Mouse (Mus musculus) liver, embryonic 12.5 days (tissue): Measurements from ENCODE around the gene Rpsa. TPM values are rescaled to one million over a fixed set of nuclear protein-coding genes. Genes with fewer than 3 reads are reported as not detected.

ENCODE experiments used
- ATAC-seq: fragments of 200-750 bp; cut with Nextera tagmentation; 2 replicates; pipeline ENCODE4 v1.8.0; 2017; ENCODE audit warnings: moderate number of reproducible peaks, mild to moderate bottlenecking, moderate library complexity
- H3K27ac ChIP-seq: fragments of 300-500 bp; sonication (generic); 2 replicates; pipeline ENCODE4 v1.5.1; 2016; ENCODE audit warnings: mild to moderate bottlenecking
- H3K27me3 ChIP-seq: fragments of 300-500 bp; sonication (generic); replicated peaks from 2 replicates; pipeline ENCODE4 v1.6.1; 2016; ENCODE audit warnings: mild to moderate bottlenecking, moderate library complexity
- H3K36me3 ChIP-seq: fragments of 300-500 bp; sonication (generic); 2 replicates; pipeline ENCODE4 v1.6.1; 2016; ENCODE audit warnings: mild to moderate bottlenecking, moderate library complexity
- H3K4me1 ChIP-seq: fragments of 300-500 bp; sonication (generic); 2 replicates; pipeline ENCODE4 v1.6.1; 2016
- H3K4me2 ChIP-seq: fragments of 300-500 bp; sonication (generic); 2 replicates; pipeline ENCODE4 v1.6.1; 2016; ENCODE audit warnings: mild to moderate bottlenecking, moderate library complexity
- H3K4me3 ChIP-seq: fragments of 300-500 bp; sonication (generic); 2 replicates; pipeline ENCODE4 v1.5.1; 2016; ENCODE audit warnings: mild to moderate bottlenecking, moderate library complexity
- H3K9ac ChIP-seq: fragments of 300-500 bp; sonication (generic); 2 replicates; pipeline ENCODE4 v1.6.1; 2016; ENCODE audit warnings: mild to moderate bottlenecking, moderate library complexity
- H3K9me3 ChIP-seq: fragments of 300-500 bp; sonication (generic); replicated peaks from 2 replicates; pipeline ENCODE4 v1.6.1; 2016; ENCODE audit warnings: mild to moderate bottlenecking, moderate library complexity
- WGBS: fragments of 180-500 bp; shearing (Covaris S2); methylation state at CpG from one replicate; pipeline ENCODE4 v1.1.7; 2016; ENCODE audit not compliant: insufficient replicate concordance; 5-methylcytosine and 5-hydroxymethylcytosine counted together
- polyA plus RNA-seq: library from polyadenylated mRNA; unstranded; fragments of >200 nt; fragmentation: Nextera tagmentation; extraction: Ambion mirVana; gene quantifications from 2 replicates; pipeline ENCODE4 v1.2.1, GENCODE M21; 2016

The Rpsa gene
- polyA plus RNA-seq, 1 experiment from 2014 or later = 1,263 TPM

DNA sequence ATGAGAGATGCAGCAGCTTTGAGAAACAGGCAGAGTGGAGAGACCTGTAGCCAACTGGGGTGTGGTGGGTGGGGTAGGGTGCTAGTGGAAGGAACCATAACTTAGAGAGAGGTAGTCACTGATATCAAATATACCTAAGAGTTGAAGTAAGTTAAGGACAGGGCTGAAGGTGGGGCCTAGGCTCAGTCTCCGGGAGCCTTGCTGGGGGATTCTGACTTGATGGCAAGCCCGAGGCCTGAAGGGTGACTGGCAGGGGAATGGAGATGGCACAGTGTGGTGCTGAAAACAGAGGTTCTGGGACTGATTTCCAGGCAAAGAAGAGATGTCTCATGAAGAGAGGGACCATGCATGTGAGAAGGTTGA is 12.7 kb upstream of the Rpsa start:
- peak overlapping the region; percentile 99 for H3K27ac ChIP-seq
- peak overlapping the region; percentile 63 for H3K4me3 ChIP-seq
- H3K9ac ChIP-seq = peak overlapping the region; percentile 87
- no peaks in the 10 kb centered on the region for H3K9me3 ChIP-seq
- peaks cover 36% of the 10 kb centered on the region for H3K36me3 ChIP-seq
- H3K4me2 ChIP-seq = peak overlapping the region; percentile 94
- H3K4me1 ChIP-seq = peaks cover 88% of the 10 kb centered on the region
- 20% methylated on average over 2 of the region's 2 CpGs for WGBS
- H3K27me3 ChIP-seq = no peaks in the 10 kb centered on the region
- ATAC-seq = peak; percentile 53

- H3K36me3 ChIP-seq = peaks cover 44% of the 10 kb centered on the region
- H3K27ac ChIP-seq = peak overlapping the region; percentile 99
- H3K4me3 ChIP-seq = peak overlapping the region; percentile 63
- peak; percentile 84 for ATAC-seq
- H3K4me1 ChIP-seq = peaks cover 94% of the 10 kb centered on the region
- peak overlapping the region; percentile 94 for H3K4me2 ChIP-seq
- peak overlapping the region; percentile 87 for H3K9ac ChIP-seq
- no peaks in the 10 kb centered on the region for H3K9me3 ChIP-seq
- WGBS = 21% methylated on average over 5 of the region's 5 CpGs
- H3K27me3 ChIP-seq = no peaks in the 10 kb centered on the region
Measured at GRCm38 (mm10) chr9:120115580-120115979, 11.9 kb upstream of the Rpsa start.

- 31% methylated on average over 8 of the region's 8 CpGs for WGBS
- Histone ChIP-seq H3K9me3 (no peaks in the 10 kb centered on the region), H3K36me3 (peaks cover 51% of the 10 kb centered on the region), H3K4me2 (peak overlapping the region; percentile 94), H3K4me1 (peaks cover 96% of the 10 kb centered on the region), H3K27me3 (no peaks in the 10 kb centered on the region), H3K27ac (peak overlapping the region; percentile 99), H3K9ac (peak overlapping the region; percentile 87), H3K4me3 (peak overlapping the region; percentile 63)
- peak; percentile 72 for ATAC-seq
Measured at GRCm38 (mm10) chr9:120116184-120116624, 11.3 kb upstream of the Rpsa start.

DNA sequence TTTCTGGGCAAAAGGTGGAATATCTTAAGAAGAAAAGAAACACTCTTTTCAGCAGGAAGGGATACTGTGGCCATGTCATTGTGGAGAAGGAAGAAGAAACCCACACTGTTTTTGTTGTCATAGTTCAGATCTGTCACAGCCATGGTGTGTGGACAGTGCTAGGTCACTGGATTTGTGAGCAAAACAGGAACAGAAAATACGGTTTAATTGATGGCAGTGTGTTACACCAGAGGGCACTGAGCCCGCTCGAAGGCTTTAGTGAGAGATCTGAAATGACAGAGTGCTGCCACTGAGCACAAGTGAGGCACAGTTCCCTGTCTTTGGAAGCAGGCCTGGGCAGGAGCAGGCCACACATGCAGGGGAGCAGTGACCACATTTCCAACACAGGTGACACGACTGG is 9.3 kb upstream of the Rpsa start:
- WGBS = 76% methylated on average over 4 of the region's 4 CpGs
- Histone ChIP-seq H3K9me3 (no peaks in the 10 kb centered on the region), H3K4me1 (peaks cover 86% of the 10 kb centered on the region), H3K9ac (peak overlapping the region; percentile 87), H3K36me3 (peaks cover 68% of the 10 kb centered on the region), H3K27ac (peak overlapping the region; percentile 99), H3K4me3 (peak overlapping the region; percentile 63; the same call in 1 of the 2 replicates), H3K27me3 (no peaks in the 10 kb centered on the region), H3K4me2 (peak overlapping the region; percentile 94)
- no peak for ATAC-seq

DNA sequence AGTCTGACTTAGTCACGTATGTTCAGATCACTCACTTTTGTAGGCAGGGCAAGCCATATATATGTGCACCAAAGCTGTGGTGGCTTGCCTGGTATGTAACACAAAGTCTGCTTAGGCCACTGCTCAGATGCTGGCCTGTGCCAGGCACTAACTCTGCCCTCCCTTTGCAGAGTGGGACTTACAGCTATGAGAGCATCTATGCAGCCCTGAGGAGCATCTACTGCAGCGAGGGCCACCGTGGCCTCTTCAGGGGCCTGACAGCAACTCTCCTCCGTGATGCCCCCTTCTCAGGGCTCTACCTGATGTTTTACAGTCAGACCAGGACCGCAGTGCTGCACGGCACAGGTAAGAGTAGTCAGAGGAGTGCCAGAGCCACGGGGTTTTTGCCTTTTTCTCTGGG is 7.0 kb upstream of the Rpsa start:
- Histone ChIP-seq H3K27me3 (no peaks in the 10 kb centered on the region), H3K27ac (peak overlapping the region; percentile 52), H3K36me3 (peaks cover 85% of the 10 kb centered on the region), H3K4me2 (peak overlapping the region; percentile 94; the same call in 1 of the 2 replicates), H3K4me1 (peaks cover 65% of the 10 kb centered on the region), H3K9ac (peak overlapping the region; percentile 25), H3K9me3 (no peaks in the 10 kb centered on the region), H3K4me3 (no peak overlapping the region)
- ATAC-seq = no peak
- 90% methylated on average over 7 of the region's 7 CpGs for WGBS

GRCm38 (mm10) chr9:120126868-120127267 is 621 bp upstream of the Rpsa start:
- H3K27ac ChIP-seq = peak overlapping the region; percentile 96
- peak overlapping the region; percentile 100 for H3K9ac ChIP-seq
- peak; percentile 4; the same call in 1 of the 2 replicates for ATAC-seq
- H3K36me3 ChIP-seq = peaks cover 66% of the 10 kb centered on the region
- WGBS = 36% methylated on average over 11 of the region's 11 CpGs
- H3K27me3 ChIP-seq = no peaks in the 10 kb centered on the region
- peaks cover 57% of the 10 kb centered on the region for H3K4me1 ChIP-seq
- H3K4me3 ChIP-seq = peak overlapping the region; percentile 99
- peak overlapping the region; percentile 93 for H3K4me2 ChIP-seq
- H3K9me3 ChIP-seq = no peaks in the 10 kb centered on the region

DNA sequence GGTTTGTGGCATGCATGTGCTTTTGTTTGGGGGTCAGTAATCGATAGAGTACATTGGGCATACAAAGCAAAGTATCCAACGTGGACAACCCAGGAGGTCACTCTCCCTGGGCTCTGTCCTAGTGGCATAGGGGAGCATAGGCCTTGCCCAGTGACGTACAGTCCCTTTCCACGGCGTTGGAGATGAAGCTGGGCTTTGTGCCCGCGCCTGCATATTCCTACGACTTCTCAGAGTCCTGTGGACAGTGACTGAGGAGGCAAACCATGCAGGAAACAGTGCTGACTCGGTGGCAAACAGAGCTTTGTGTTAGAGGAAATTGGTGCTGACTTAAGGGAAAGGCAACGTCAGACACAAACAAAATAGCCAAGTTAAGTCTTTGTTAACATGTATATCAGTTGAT is 1.8 kb downstream of the Rpsa start:
- peak overlapping the region; percentile 96 for H3K27ac ChIP-seq
- ATAC-seq = no peak
- WGBS = 29% methylated on average over 10 of the region's 10 CpGs
- H3K36me3 ChIP-seq = peaks cover 53% of the 10 kb centered on the region
- H3K9me3 ChIP-seq = no peaks in the 10 kb centered on the region
- peak overlapping the region; percentile 99 for H3K4me3 ChIP-seq
- no peaks in the 10 kb centered on the region for H3K27me3 ChIP-seq
- H3K4me1 ChIP-seq = peaks cover 53% of the 10 kb centered on the region
- H3K4me2 ChIP-seq = peak overlapping the region; percentile 93
- peak overlapping the region; percentile 100 for H3K9ac ChIP-seq

GRCm38 (mm10) chr9:120131784-120132288 is 4.3 kb downstream of the Rpsa start:
- no peaks in the 10 kb centered on the region for H3K9me3 ChIP-seq
- H3K36me3 ChIP-seq = peaks cover 47% of the 10 kb centered on the region
- ATAC-seq = no peak
- no peak overlapping the region for H3K4me2 ChIP-seq
- peak overlapping the region; percentile 96 for H3K27ac ChIP-seq
- H3K27me3 ChIP-seq = no peaks in the 10 kb centered on the region
- H3K4me3 ChIP-seq = no peak overlapping the region; the same call in 1 of the 2 replicates
- 92% methylated on average over 3 of the region's 3 CpGs for WGBS
- H3K4me1 ChIP-seq = peaks cover 40% of the 10 kb centered on the region
- 0 out of 2 replicates have a peak overlapping the region, but pooled peaks have one; percentile 27 for H3K9ac ChIP-seq

- Histone ChIP-seq H3K9ac (no peak overlapping the region), H3K27me3 (no peaks in the 10 kb centered on the region), H3K4me2 (no peak overlapping the region), H3K36me3 (peaks cover 47% of the 10 kb centered on the region), H3K4me1 (peaks cover 35% of the 10 kb centered on the region), H3K9me3 (no peaks in the 10 kb centered on the region), H3K27ac (peak overlapping the region; percentile 96), H3K4me3 (no peak overlapping the region)
- ATAC-seq = peak; percentile 56
- 22% methylated on average over 8 of the region's 8 CpGs for WGBS
Measured at GRCm38 (mm10) chr9:120132980-120133754, 5.7 kb downstream of the Rpsa start.

DNA sequence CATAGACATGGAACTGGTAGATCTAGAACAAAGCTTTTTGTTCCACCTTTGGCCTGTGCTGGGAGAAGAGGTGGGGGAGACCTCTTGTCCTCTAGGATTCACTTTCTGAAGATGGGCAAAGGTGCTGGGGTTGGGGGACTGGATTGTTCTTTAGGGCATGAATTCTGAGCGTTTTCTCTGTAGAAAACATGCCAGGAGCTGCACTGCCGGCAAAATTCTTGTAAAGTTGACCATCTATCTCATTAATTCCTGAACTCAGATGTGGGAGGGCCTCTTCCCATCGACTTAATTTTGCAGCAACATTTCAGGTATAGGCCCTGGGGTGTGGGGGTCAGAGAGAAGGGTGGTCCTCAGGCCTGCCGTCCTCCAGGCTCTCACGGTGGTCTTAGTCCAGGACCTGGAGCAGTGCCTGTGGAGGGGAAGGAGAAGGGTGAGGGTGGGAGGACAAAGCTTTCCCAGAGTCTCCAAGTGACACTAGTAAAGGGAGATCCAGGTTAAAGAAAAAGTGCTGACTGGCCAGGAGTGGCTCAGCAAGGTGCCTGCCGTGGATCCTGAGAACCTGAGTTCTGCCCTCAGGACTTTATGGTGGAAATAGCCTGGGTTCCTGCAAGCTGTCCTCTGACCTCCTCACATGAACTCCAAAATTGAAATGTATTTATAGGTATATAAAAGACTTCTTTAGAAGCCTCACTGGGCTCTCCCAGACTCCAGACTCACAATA is 6.4 kb downstream of the Rpsa start:
- H3K9ac ChIP-seq = no peak overlapping the region
- H3K4me2 ChIP-seq = no peak overlapping the region
- H3K4me1 ChIP-seq = peaks cover 30% of the 10 kb centered on the region
- peak overlapping the region; percentile 96 for H3K27ac ChIP-seq
- no peaks in the 10 kb centered on the region for H3K27me3 ChIP-seq
- no peak overlapping the region for H3K4me3 ChIP-seq
- H3K36me3 ChIP-seq = peaks cover 41% of the 10 kb centered on the region
- ATAC-seq = no peak
- 40% methylated on average over 6 of the region's 6 CpGs for WGBS
- H3K9me3 ChIP-seq = no peaks in the 10 kb centered on the region

DNA sequence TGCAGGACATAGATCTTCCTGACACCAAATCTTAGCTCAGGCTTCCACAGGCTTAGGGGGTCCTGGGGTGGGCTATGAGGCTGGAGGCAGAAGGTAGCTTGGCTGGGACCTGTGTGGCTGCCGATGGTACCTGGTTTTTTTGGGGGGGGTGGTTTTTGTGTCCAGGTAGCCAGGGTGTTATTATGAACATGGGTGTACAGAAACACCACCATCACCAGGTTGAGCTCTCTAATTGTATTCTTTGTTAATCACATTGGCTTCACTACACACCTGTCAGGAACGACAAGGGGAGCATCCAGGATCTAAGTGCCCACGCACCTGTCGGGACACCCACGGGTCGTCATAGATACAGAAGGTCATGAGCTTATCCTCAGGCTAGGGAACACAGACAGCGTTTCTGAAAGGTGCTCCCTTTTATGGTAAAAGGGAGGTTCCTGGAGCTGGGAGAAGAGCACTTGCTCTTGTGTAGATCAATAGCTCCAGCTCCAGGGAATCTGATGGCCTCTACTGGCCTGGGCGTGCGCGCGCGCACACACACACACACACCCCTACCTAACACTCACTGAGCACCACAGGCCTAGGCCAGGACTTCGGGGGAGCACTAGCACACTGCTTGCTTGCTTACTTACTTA is 7.2 kb downstream of the Rpsa start:
- H3K4me1 ChIP-seq = peaks cover 23% of the 10 kb centered on the region
- no peak overlapping the region for H3K9ac ChIP-seq
- no peak for ATAC-seq
- H3K4me2 ChIP-seq = no peak overlapping the region
- no peaks in the 10 kb centered on the region for H3K27me3 ChIP-seq
- H3K36me3 ChIP-seq = peaks cover 33% of the 10 kb centered on the region
- 74% methylated on average over 13 of the region's 13 CpGs for WGBS
- no peaks in the 10 kb centered on the region for H3K9me3 ChIP-seq
- H3K4me3 ChIP-seq = no peak overlapping the region
- H3K27ac ChIP-seq = peak overlapping the region; percentile 96
